Mouse (Mus musculus) lung, postnatal 0 days (tissue): Measurements from ENCODE around the gene Bcl2.
A peak's percentile ranks its signal among the peaks of the same experiment; 100 is the strongest.

ENCODE experiments used
- CTCF ChIP-seq: IDR thresholded peaks from 2 replicates; pipeline ENCODE4 v1.5.1; 2016; ENCODE audit warnings: antibody characterized with exemption, mild to moderate bottlenecking
- EP300 ChIP-seq: IDR thresholded peaks from 2 replicates; pipeline ENCODE4 v1.6.1; 2016; ENCODE audit warnings: antibody characterized with exemption, mild to moderate bottlenecking, control low read depth

DNA sequence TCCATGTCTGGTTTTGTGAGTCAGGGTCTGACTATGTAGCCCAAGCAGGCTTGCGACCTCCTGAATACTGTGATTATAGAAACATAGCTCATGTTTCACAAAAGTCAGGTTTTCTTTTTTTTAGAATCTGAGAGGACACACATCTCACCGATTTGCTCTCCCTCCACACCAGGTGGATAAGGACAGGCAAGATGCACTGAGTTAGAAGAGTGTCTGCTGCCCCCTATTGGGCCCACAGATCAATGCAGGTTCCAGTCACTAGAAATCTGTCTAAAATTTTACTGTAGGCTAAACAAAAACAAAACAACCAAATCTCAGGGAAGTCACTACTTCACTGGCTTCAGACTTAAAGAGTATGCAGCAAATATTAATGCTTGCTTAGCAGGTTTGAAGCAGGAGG, 21.5 kb upstream of the Bcl2 start:
- TF ChIP-seq CTCF (peak; percentile 74), EP300 (no peak)
